Mouse (Mus musculus) right cerebral cortex, postnatal 4 days (tissue): ENCODE data around the gene Sap25.
"Not testable (repeated sequence)": the region's sequence is repeated elsewhere in the genome, so short reads cannot be mapped to it uniquely, and the experiment has no call there.

Experiments used
- DNase-seq: peaks from one replicate; pipeline ENCODE4 v3.0.0-alpha.2; 2022

Gene Sap25

GRCm38 (mm10) chr5:137641054-137641453 is at the start of gene Sap25:
Gene Sap25, plus strand, starts transcription at chr5:137641334.
- DNase-seq, result no peak

GRCm38 (mm10) chr5:137595921-137596320 is 45.2 kb upstream of the Sap25 start:
- no peak for DNase-seq

GRCm38 (mm10) chr5:137596601-137597261 is 44.4 kb upstream of the Sap25 start:
- DNase-seq, result no peak

- DNase-seq, result no peak
These were observed 43.5 kb upstream of the Sap25 start for GRCm38 (mm10) chr5:137597625-137598024.

- no peak for DNase-seq
These were observed 42.9 kb upstream of the Sap25 start for GRCm38 (mm10) chr5:137598100-137598826.

GRCm38 (mm10) chr5:137599600-137599999 is 41.5 kb upstream of the Sap25 start:
- DNase-seq, result no peak

- DNase-seq, result no peak
These were observed 40.9 kb upstream of the Sap25 start for GRCm38 (mm10) chr5:137600281-137600618.

GRCm38 (mm10) chr5:137600619-137601364 is 40.3 kb upstream of the Sap25 start, which contains the start of gene Mospd3:
Gene Mospd3, minus strand, starts transcription at chr5:137601058.
- peak; percentile 92 for DNase-seq

GRCm38 (mm10) chr5:137601365-137601729 is 39.8 kb upstream of the Sap25 start:
- no peak for DNase-seq

GRCm38 (mm10) chr5:137607860-137608653 is 33.1 kb upstream of the Sap25 start:
- no peak for DNase-seq

- no peak for DNase-seq
These were observed 32.4 kb upstream of the Sap25 start for GRCm38 (mm10) chr5:137608654-137609190.

- DNase-seq, result no peak
These were observed 31.8 kb upstream of the Sap25 start for GRCm38 (mm10) chr5:137609292-137609691.

GRCm38 (mm10) chr5:137610056-137610455 is 31.1 kb upstream of the Sap25 start:
- DNase-seq, result no peak

- DNase-seq, result no peak
These were observed 30.4 kb upstream of the Sap25 start for GRCm38 (mm10) chr5:137610548-137611244.

- no peak for DNase-seq
These were observed 29.9 kb upstream of the Sap25 start for GRCm38 (mm10) chr5:137611245-137611602.

GRCm38 (mm10) chr5:137613076-137613475 is 28.1 kb upstream of the Sap25 start:
- no peak for DNase-seq

- no peak for DNase-seq
These were observed 27.6 kb upstream of the Sap25 start, which contains the start of gene Pcolce for GRCm38 (mm10) chr5:137613550-137613949. Gene Pcolce, minus strand, starts transcription at chr5:137613784.

GRCm38 (mm10) chr5:137614921-137615320 is 26.2 kb upstream of the Sap25 start:
- DNase-seq, result not testable (repeated sequence)

GRCm38 (mm10) chr5:137615347-137615746 is 25.8 kb upstream of the Sap25 start:
- DNase-seq, result no peak

GRCm38 (mm10) chr5:137623937-137624530 is 17.1 kb upstream of the Sap25 start:
- DNase-seq, result no peak

GRCm38 (mm10) chr5:137627991-137628390 is 13.1 kb upstream of the Sap25 start:
- DNase-seq, result no peak
